Mouse (Mus musculus) intestine, embryonic 15.5 days (tissue): ENCODE results near the gene Ssx2ip. TPM values are rescaled to one million over a fixed set of nuclear protein-coding genes. Genes with fewer than 3 reads are reported as not detected.
A peak's percentile ranks its signal among the peaks of the same experiment; 100 is the strongest.

Source experiments
- ATAC-seq: fragments of 200-750 bp; cut with Nextera tagmentation; 2 replicates; pipeline ENCODE4 v1.8.0; 2017; ENCODE audit warnings: moderate TSS enrichment, moderate library complexity
- H3K27ac ChIP-seq: fragments of 300-500 bp; sonication (generic); 2 replicates; pipeline ENCODE4 v1.5.1; 2015; ENCODE audit warnings: mild to moderate bottlenecking, inconsistent platforms
- H3K27me3 ChIP-seq: fragments of 300-500 bp; sonication (generic); replicated peaks from 2 replicates; pipeline ENCODE4 v1.6.1; 2015; ENCODE audit warnings: inconsistent platforms
- H3K36me3 ChIP-seq: fragments of 300-500 bp; sonication (generic); 2 replicates; pipeline ENCODE4 v1.6.1; 2015; ENCODE audit warnings: inconsistent platforms
- H3K4me1 ChIP-seq: fragments of 300-500 bp; sonication (generic); replicated peaks from 2 replicates; pipeline ENCODE4 v1.6.1; 2015; ENCODE audit warnings: inconsistent platforms
- H3K4me2 ChIP-seq: fragments of 300-500 bp; sonication (generic); replicated peaks from 2 replicates; pipeline ENCODE4 v1.6.1; 2015; ENCODE audit warnings: mild to moderate bottlenecking, inconsistent platforms
- H3K4me3 ChIP-seq: fragments of 300-500 bp; sonication (generic); replicated peaks from 2 replicates; pipeline ENCODE4 v1.5.1; 2015; ENCODE audit warnings: inconsistent platforms
- H3K9ac ChIP-seq: fragments of 300-500 bp; sonication (generic); 2 replicates; pipeline ENCODE4 v1.6.1; 2015; ENCODE audit warnings: inconsistent platforms
- H3K9me3 ChIP-seq: fragments of 300-500 bp; sonication (generic); 2 replicates; pipeline ENCODE4 v1.6.1; 2016; ENCODE audit warnings: inconsistent platforms
- WGBS: fragments of 180-500 bp; shearing (Covaris S2); methylation state at CpG from one replicate; pipeline ENCODE4 v1.1.7; 2015; 5-methylcytosine and 5-hydroxymethylcytosine counted together
- polyA plus RNA-seq: library from polyadenylated mRNA; unstranded; fragments of >200 nt; fragmentation: Nextera tagmentation; extraction: Ambion mirVana; gene quantifications from 2 replicates; pipeline ENCODE4 v1.2.1, GENCODE M21; 2015

The Ssx2ip gene
- polyA plus RNA-seq, 1 experiment from 2014 or later: 41.5 TPM

- no peak overlapping the region for H3K9ac ChIP-seq
- peak overlapping the region; percentile 93 for H3K4me2 ChIP-seq
- peak; percentile 19; the same call in 1 of the 2 replicates for ATAC-seq
- peaks cover 15% of the 10 kb centered on the region; the same call in 1 of the 2 replicates for H3K4me1 ChIP-seq
- peak overlapping the region; percentile 85 for H3K27ac ChIP-seq
- no peaks in the 10 kb centered on the region for H3K9me3 ChIP-seq
- 49% methylated on average over 5 of the region's 5 CpGs for WGBS
- H3K4me3 ChIP-seq: peak overlapping the region; percentile 99
- no peaks in the 10 kb centered on the region for H3K36me3 ChIP-seq
- no peaks in the 10 kb centered on the region for H3K27me3 ChIP-seq
Measured at GRCm38 (mm10) chr3:146406007-146406341, 1.5 kb downstream of the Ssx2ip start.

- ATAC-seq: peak; percentile 77
- Histone ChIP-seq H3K9ac (no peak overlapping the region), H3K27ac (peak overlapping the region; percentile 85), H3K27me3 (no peaks in the 10 kb centered on the region), H3K4me1 (peaks cover 26% of the 10 kb centered on the region), H3K9me3 (no peaks in the 10 kb centered on the region), H3K36me3 (no peaks in the 10 kb centered on the region), H3K4me2 (peak overlapping the region; percentile 93), H3K4me3 (no peak overlapping the region; the same call in 1 of the 2 replicates)
- 64% methylated on average over 16 of the region's 16 CpGs for WGBS
Measured at GRCm38 (mm10) chr3:146407086-146407721, 2.8 kb downstream of the Ssx2ip start.

GRCm38 (mm10) chr3:146410114-146410513 lies 5.7 kb downstream of the Ssx2ip start:
- H3K9me3 ChIP-seq: no peaks in the 10 kb centered on the region
- H3K36me3 ChIP-seq: no peaks in the 10 kb centered on the region
- no peaks in the 10 kb centered on the region for H3K27me3 ChIP-seq
- WGBS: 68% methylated on average over 7 of the region's 7 CpGs
- H3K9ac ChIP-seq: no peak overlapping the region
- no peak overlapping the region for H3K4me2 ChIP-seq
- peaks cover 31% of the 10 kb centered on the region for H3K4me1 ChIP-seq
- peak overlapping the region; percentile 36; the same call in 1 of the 2 replicates for H3K27ac ChIP-seq
- H3K4me3 ChIP-seq: no peak overlapping the region
- peak; percentile 11 for ATAC-seq

GRCm38 (mm10) chr3:146412008-146412407 lies 7.6 kb downstream of the Ssx2ip start:
- H3K27ac ChIP-seq: peak overlapping the region; percentile 30
- no peaks in the 10 kb centered on the region for H3K9me3 ChIP-seq
- H3K9ac ChIP-seq: no peak overlapping the region
- 68% methylated on average over 2 of the region's 2 CpGs for WGBS
- peak overlapping the region; percentile 10; the same call in 1 of the 2 replicates for H3K4me2 ChIP-seq
- no peaks in the 10 kb centered on the region for H3K36me3 ChIP-seq
- ATAC-seq: no peak
- no peaks in the 10 kb centered on the region for H3K27me3 ChIP-seq
- H3K4me3 ChIP-seq: no peak overlapping the region
- peaks cover 28% of the 10 kb centered on the region for H3K4me1 ChIP-seq

- Histone ChIP-seq H3K4me2 (no peak overlapping the region), H3K9ac (no peak overlapping the region), H3K9me3 (no peaks in the 10 kb centered on the region), H3K36me3 (no peaks in the 10 kb centered on the region), H3K4me1 (peaks cover 28% of the 10 kb centered on the region), H3K4me3 (no peak overlapping the region), H3K27ac (peak overlapping the region; percentile 30), H3K27me3 (no peaks in the 10 kb centered on the region)
- WGBS: 89% methylated on average over 7 of the region's 7 CpGs
- no peak for ATAC-seq
Measured at GRCm38 (mm10) chr3:146412480-146412879, 8.0 kb downstream of the Ssx2ip start.

GRCm38 (mm10) chr3:146413016-146413415 lies 8.6 kb downstream of the Ssx2ip start:
- ATAC-seq: no peak
- Histone ChIP-seq H3K9ac (no peak overlapping the region), H3K4me3 (no peak overlapping the region), H3K27me3 (no peaks in the 10 kb centered on the region), H3K9me3 (no peaks in the 10 kb centered on the region), H3K36me3 (no peaks in the 10 kb centered on the region), H3K4me1 (peaks cover 28% of the 10 kb centered on the region), H3K4me2 (no peak overlapping the region), H3K27ac (no peak overlapping the region)
- 86% methylated on average over 13 of the region's 13 CpGs for WGBS

- H3K4me3 ChIP-seq: no peak overlapping the region
- H3K36me3 ChIP-seq: 0 out of 2 replicates have a peak, but pooled peaks cover 5% of the 10 kb centered on the region
- ATAC-seq: no peak
- no peaks in the 10 kb centered on the region for H3K27me3 ChIP-seq
- peaks cover 28% of the 10 kb centered on the region for H3K4me1 ChIP-seq
- no peak overlapping the region for H3K9ac ChIP-seq
- WGBS: 81% methylated on average over 4 of the region's 4 CpGs
- H3K9me3 ChIP-seq: no peaks in the 10 kb centered on the region
- H3K27ac ChIP-seq: no peak overlapping the region
- H3K4me2 ChIP-seq: no peak overlapping the region
Measured at GRCm38 (mm10) chr3:146413992-146414391, 9.6 kb downstream of the Ssx2ip start.

- H3K9me3 ChIP-seq: no peaks in the 10 kb centered on the region
- H3K4me1 ChIP-seq: peaks cover 28% of the 10 kb centered on the region
- H3K27ac ChIP-seq: no peak overlapping the region
- no peak for ATAC-seq
- WGBS: 80% methylated on average over 12 of the region's 12 CpGs
- 0 out of 2 replicates have a peak, but pooled peaks cover 8% of the 10 kb centered on the region for H3K36me3 ChIP-seq
- no peak overlapping the region for H3K4me2 ChIP-seq
- H3K9ac ChIP-seq: no peak overlapping the region
- H3K27me3 ChIP-seq: no peaks in the 10 kb centered on the region
- no peak overlapping the region for H3K4me3 ChIP-seq
Measured at GRCm38 (mm10) chr3:146414555-146414954, 10.1 kb downstream of the Ssx2ip start.

- H3K4me3 ChIP-seq: no peak overlapping the region
- 94% methylated on average over 8 of the region's 8 CpGs for WGBS
- ATAC-seq: no peak
- H3K27ac ChIP-seq: no peak overlapping the region
- H3K4me2 ChIP-seq: no peak overlapping the region
- H3K9ac ChIP-seq: no peak overlapping the region
- peaks cover 6% of the 10 kb centered on the region for H3K4me1 ChIP-seq
- no peaks in the 10 kb centered on the region for H3K27me3 ChIP-seq
- H3K36me3 ChIP-seq: 0 out of 2 replicates have a peak, but pooled peaks cover 8% of the 10 kb centered on the region
- H3K9me3 ChIP-seq: no peaks in the 10 kb centered on the region
Measured at GRCm38 (mm10) chr3:146417873-146418272, 13.4 kb downstream of the Ssx2ip start.

- no peak overlapping the region for H3K4me3 ChIP-seq
- H3K4me1 ChIP-seq: peaks cover 6% of the 10 kb centered on the region
- no peak overlapping the region for H3K4me2 ChIP-seq
- 0 out of 2 replicates have a peak, but pooled peaks cover 8% of the 10 kb centered on the region for H3K36me3 ChIP-seq
- H3K9ac ChIP-seq: no peak overlapping the region
- no peak for ATAC-seq
- 82% methylated on average over 7 of the region's 7 CpGs for WGBS
- H3K27ac ChIP-seq: no peak overlapping the region
- no peaks in the 10 kb centered on the region for H3K9me3 ChIP-seq
- no peaks in the 10 kb centered on the region for H3K27me3 ChIP-seq
Measured at GRCm38 (mm10) chr3:146418901-146419300, 14.5 kb downstream of the Ssx2ip start.

GRCm38 (mm10) chr3:146419534-146419933 lies 15.1 kb downstream of the Ssx2ip start:
- ATAC-seq: no peak
- Histone ChIP-seq H3K27me3 (no peaks in the 10 kb centered on the region), H3K36me3 (0 out of 2 replicates have a peak, but pooled peaks cover 8% of the 10 kb centered on the region), H3K4me3 (no peak overlapping the region), H3K4me1 (no peaks in the 10 kb centered on the region; the same call in 1 of the 2 replicates), H3K27ac (no peak overlapping the region), H3K9ac (no peak overlapping the region), H3K4me2 (no peak overlapping the region), H3K9me3 (no peaks in the 10 kb centered on the region)
- WGBS: 93% methylated on average over 9 of the region's 9 CpGs

- H3K9ac ChIP-seq: no peak overlapping the region
- H3K4me3 ChIP-seq: no peak overlapping the region
- no peaks in the 10 kb centered on the region for H3K9me3 ChIP-seq
- no peak overlapping the region for H3K4me2 ChIP-seq
- H3K27ac ChIP-seq: no peak overlapping the region
- 0 out of 2 replicates have a peak, but pooled peaks cover 8% of the 10 kb centered on the region for H3K36me3 ChIP-seq
- 91% methylated on average over 15 of the region's 15 CpGs for WGBS
- no peaks in the 10 kb centered on the region for H3K27me3 ChIP-seq
- ATAC-seq: no peak
- H3K4me1 ChIP-seq: no peaks in the 10 kb centered on the region
Measured at GRCm38 (mm10) chr3:146419992-146420537, 15.6 kb downstream of the Ssx2ip start.

GRCm38 (mm10) chr3:146421787-146422186 lies 17.3 kb downstream of the Ssx2ip start:
- H3K4me1 ChIP-seq: no peaks in the 10 kb centered on the region
- no peak overlapping the region for H3K27ac ChIP-seq
- WGBS: 42% methylated on average over 8 of the region's 8 CpGs
- H3K9ac ChIP-seq: no peak overlapping the region
- H3K4me2 ChIP-seq: no peak overlapping the region
- no peaks in the 10 kb centered on the region for H3K9me3 ChIP-seq
- no peaks in the 10 kb centered on the region for H3K27me3 ChIP-seq
- no peak for ATAC-seq
- H3K4me3 ChIP-seq: no peak overlapping the region
- 0 out of 2 replicates have a peak, but pooled peaks cover 11% of the 10 kb centered on the region for H3K36me3 ChIP-seq
